18 mouse cellular contexts compared by ENCODE assay signal in the genomic region with DNA sequence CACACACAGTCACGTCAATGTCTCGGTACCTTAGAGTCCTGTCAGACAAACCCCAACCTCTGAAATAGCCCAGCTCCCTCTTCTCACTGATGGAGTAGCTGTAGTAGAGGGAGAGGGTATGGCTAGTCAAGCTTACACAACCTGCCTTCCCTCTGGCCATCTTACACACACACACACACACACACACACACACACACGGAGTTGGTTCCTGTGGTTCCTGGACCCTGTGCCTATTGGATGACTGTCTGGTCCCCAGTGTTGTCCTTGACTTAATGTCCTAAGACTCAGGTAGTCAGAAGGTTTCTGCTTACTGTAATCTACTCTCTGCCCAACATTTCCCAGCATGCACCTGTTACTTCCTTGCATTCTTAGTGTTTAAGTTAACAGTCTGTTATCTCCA. TPM values are rescaled to one million over a fixed set of nuclear protein-coding genes. Genes with fewer than 3 reads are reported as not detected.
DNase-seq lines count a peak whose midpoint lies in the region; ATAC-seq and TF ChIP-seq lines count a peak whose summit lies in the region.
"Had no signal": no experiment of that assay in that cellular context is flagged by ENCODE, and none has a peak within 500 bp of the region (broad histone marks: within the 10 kb centered on the region; RNA-seq: fewer than 3 reads in every experiment).

No protein-coding gene starts in this region.

- TF ChIP-seq CTCF in liver, postnatal 0 days (IDR thresholded peaks at IDR 0.05; ENCODE audit: low read depth), result no peak

- H3K9me3 ChIP-seq in liver, embryonic 12.5 days (replicated peaks), result no peaks in the 10 kb centered on the region
- no peaks in the 10 kb centered on the region for H3K9me3 ChIP-seq in liver, postnatal 0 days (ENCODE audit: low read length)
- H3K9me3 ChIP-seq: embryonic facial prominence, embryonic 10.5 days; forebrain, embryonic 13.5 days; heart, embryonic 13.5 days; hindbrain, embryonic 15.5 days had no signal

- H3K4me3 ChIP-seq in liver, embryonic 12.5 days, result no peak overlapping the region
- H3K4me3 ChIP-seq in brown adipose tissue, adult 24 weeks (ENCODE audit: insufficient read depth, low read depth, low read length), result peak overlapping the region; percentile 56
- H3K4me3 ChIP-seq in liver, postnatal 0 days (ENCODE audit: low read depth, low read length), result peak overlapping the region; percentile 39; the same call in 1 of the 2 replicates
- H3K4me3 ChIP-seq: embryonic facial prominence, embryonic 10.5 days; forebrain, embryonic 13.5 days; heart, embryonic 13.5 days; hindbrain, embryonic 15.5 days had no signal

- H3K36me3 ChIP-seq in liver, embryonic 12.5 days, result peaks cover 4% of the 10 kb centered on the region; the same call in 1 of the 2 replicates
- peaks cover 27% of the 10 kb centered on the region for H3K36me3 ChIP-seq in liver, postnatal 0 days (replicated peaks; ENCODE audit: insufficient read depth, low read length)
- H3K36me3 ChIP-seq: embryonic facial prominence, embryonic 10.5 days; heart, embryonic 13.5 days; hindbrain, embryonic 15.5 days had no signal

- peak overlapping the region; percentile 80 for H3K27ac ChIP-seq in liver, embryonic 12.5 days
- H3K27ac ChIP-seq in brown adipose tissue, adult 24 weeks (replicated peaks; ENCODE audit: low read depth, low read length), result peak overlapping the region; percentile 78
- H3K27ac ChIP-seq in liver, postnatal 0 days (ENCODE audit: low read depth), result peak overlapping the region; percentile 90
- H3K27ac ChIP-seq: embryonic facial prominence, embryonic 10.5 days; forebrain, embryonic 13.5 days; heart, embryonic 13.5 days; hindbrain, embryonic 15.5 days had no signal

- 0 out of 2 replicates have a peak overlapping the region, but pooled peaks have one; percentile 12 for H3K9ac ChIP-seq in liver, embryonic 12.5 days
- peak overlapping the region; percentile 66 for H3K9ac ChIP-seq in liver, postnatal 0 days (replicated peaks)
- H3K9ac ChIP-seq: forebrain, embryonic 13.5 days; forebrain, postnatal 0 days; heart, embryonic 13.5 days; hindbrain, embryonic 15.5 days had no signal

- peak; percentile 1 for DNase-seq in cerebellum, adult 9-10 months
- DNase-seq in cerebellum, adult 8-10 months, result no peak
- DNase-seq in liver, result no peak
- no peak for DNase-seq in liver, postnatal 0 days
- no peak for DNase-seq in adrenal gland, postnatal 4 days (ENCODE audit: low spot score in 2 of 2)
- DNase-seq: adrenal gland, postnatal 14 days; cerebellum, adult 11-12 months; cerebellum, postnatal 10 days; forebrain, postnatal 0 days; gastrocnemius, postnatal 36 days had no signal

- no peak for TF ChIP-seq EP300 in liver, postnatal 0 days (IDR thresholded peaks at IDR 0.05; ENCODE audit: low read depth)

- no peak for ATAC-seq in liver, embryonic 12.5 days
- no peak for ATAC-seq in liver, postnatal 0 days
- ATAC-seq: activated CD4-positive, CD25-positive, alpha-beta regulatory T cell, adult 4 months; forebrain, embryonic 13.5 days; forebrain, postnatal 0 days; Patski had no signal

- WGBS in liver, embryonic 12.5 days (ENCODE audit: insufficient replicate concordance), result 81% methylated on average over 3 of the region's 3 CpGs
- 73% methylated on average over 3 of the region's 3 CpGs for WGBS in liver, postnatal 0 days (ENCODE audit: insufficient replicate concordance)

- no peaks in the 10 kb centered on the region for H3K27me3 ChIP-seq in liver, embryonic 12.5 days (replicated peaks)
- no peaks in the 10 kb centered on the region for H3K27me3 ChIP-seq in liver, postnatal 0 days (ENCODE audit: insufficient read depth, low read length)
- H3K27me3 ChIP-seq: heart, embryonic 13.5 days; hindbrain, embryonic 15.5 days; Patski had no signal

- peak overlapping the region; percentile 47; the same call in 1 of the 2 replicates for H3K4me2 ChIP-seq in liver, embryonic 12.5 days
- peak overlapping the region; percentile 74 for H3K4me2 ChIP-seq in liver, postnatal 0 days (ENCODE audit: low read depth, low read length)
- H3K4me2 ChIP-seq: forebrain, embryonic 13.5 days; heart, embryonic 13.5 days; hindbrain, embryonic 15.5 days had no signal

- H3K4me1 ChIP-seq in liver, embryonic 12.5 days, result peaks cover 87% of the 10 kb centered on the region
- no peaks in the 10 kb centered on the region for H3K4me1 ChIP-seq in brown adipose tissue, adult 24 weeks (ENCODE audit: control insufficient read depth, insufficient read depth, insufficient read length, low read length)
- peaks cover 57% of the 10 kb centered on the region for H3K4me1 ChIP-seq in liver, postnatal 0 days (ENCODE audit: insufficient read depth)

RNA-seq across cellular contexts. Expression of a gene that starts 5.1 kb away (rescaled TPM):
- polyA plus RNA-seq in liver, embryonic 12.5 days (2016; fragmentation: Nextera tagmentation; extraction: Ambion mirVana), result 42.5 and 44.1 TPM in 2 replicates
- polyA plus RNA-seq in brown adipose tissue, adult 24 weeks (2012; ENCODE audit: insufficient read depth, insufficient read length, missing spikeins), result 734 and 1,073 TPM in 2 replicates
- polyA plus RNA-seq in liver, postnatal 0 days (2015; fragmentation: Nextera tagmentation; extraction: Ambion mirVana), result 428 and 466 TPM in 2 replicates
- 100 to 1,000 TPM; 217 to 313 TPM for total RNA-seq in adrenal gland, postnatal 4 days (2021)
